Mouse (Mus musculus): ENCODE data around the gene Cd244a. TPM values are rescaled to one million over a fixed set of nuclear protein-coding genes. Genes with fewer than 3 reads are reported as not detected.

Cd244a gene
- 0.09 TPM in 1 of 2 replicates, not detected in the other for polyA plus RNA-seq (2015; fragmentation: Nextera tagmentation; extraction: Ambion mirVana)

GRCm38 (mm10) chr1:171558898-171559297, at the start of gene Cd244a:
TSS of gene Cd244a (plus strand) at chr1:171559193.
- ATAC-seq (ENCODE audit: low FRiP score, low read depth) = no peak
- H3K4me1 ChIP-seq (replicated peaks) = no peaks in the 10 kb centered on the region
- no peak within 1 kb of the TSS for H3K4me3 ChIP-seq
- H3K4me2 ChIP-seq = no peak within 1 kb of the TSS
- H3K9me3 ChIP-seq = no peaks in the 10 kb centered on the region
- WGBS = 85% methylated on average over 4 of the region's 4 CpGs
- no peak within 1 kb of the TSS for H3K9ac ChIP-seq
- H3K27me3 ChIP-seq = no peaks in the 10 kb centered on the region
- no peak within 1 kb of the TSS for H3K27ac ChIP-seq (replicated peaks)
- H3K36me3 ChIP-seq = no peaks in the 10 kb centered on the region

DNA sequence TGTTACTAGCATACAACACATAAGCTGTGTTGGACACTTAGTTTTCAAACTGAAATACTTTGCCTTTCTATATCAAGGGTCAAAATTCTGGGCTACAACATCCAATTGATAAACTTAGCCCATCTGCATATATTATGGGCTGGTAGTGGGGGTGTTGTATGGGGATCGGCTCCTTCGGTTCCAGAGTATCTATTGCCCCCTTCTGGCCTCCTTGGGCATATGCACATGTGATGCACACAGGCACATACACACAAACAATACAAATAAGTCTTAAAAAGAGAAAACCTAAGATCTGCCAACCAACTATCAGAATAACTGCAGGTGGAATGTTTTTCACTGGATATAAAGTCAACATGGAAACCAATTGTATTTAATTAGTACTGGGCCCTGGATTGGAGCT, 45.8 kb upstream of the Cd244a start:
- 93% methylated on average over 2 of the region's 2 CpGs for WGBS
- Histone ChIP-seq H3K36me3 (no peaks in the 10 kb centered on the region), H3K4me3 (no peak overlapping the region), H3K4me1 (replicated peaks) (no peaks in the 10 kb centered on the region), H3K27me3 (no peaks in the 10 kb centered on the region), H3K9ac (no peak overlapping the region), H3K9me3 (no peaks in the 10 kb centered on the region), H3K4me2 (no peak overlapping the region), H3K27ac (replicated peaks) (no peak overlapping the region)
- ATAC-seq (ENCODE audit: low FRiP score, low read depth) = no peak

GRCm38 (mm10) chr1:171513760-171514159, 45.2 kb upstream of the Cd244a start:
- 95% methylated on average over 1 of the region's 1 CpGs for WGBS
- no peak overlapping the region for H3K4me3 ChIP-seq
- H3K9me3 ChIP-seq = no peaks in the 10 kb centered on the region
- H3K9ac ChIP-seq = no peak overlapping the region
- no peaks in the 10 kb centered on the region for H3K4me1 ChIP-seq (replicated peaks)
- H3K27ac ChIP-seq (replicated peaks) = no peak overlapping the region
- no peaks in the 10 kb centered on the region for H3K36me3 ChIP-seq
- no peak for ATAC-seq (ENCODE audit: low FRiP score, low read depth)
- H3K27me3 ChIP-seq = no peaks in the 10 kb centered on the region
- H3K4me2 ChIP-seq = no peak overlapping the region

GRCm38 (mm10) chr1:171515039-171515438, 44.0 kb upstream of the Cd244a start:
- no peak for ATAC-seq (ENCODE audit: low FRiP score, low read depth)
- Histone ChIP-seq H3K9me3 (no peaks in the 10 kb centered on the region), H3K4me1 (replicated peaks) (no peaks in the 10 kb centered on the region), H3K4me2 (no peak overlapping the region), H3K27me3 (no peaks in the 10 kb centered on the region), H3K4me3 (no peak overlapping the region), H3K9ac (no peak overlapping the region), H3K27ac (replicated peaks) (no peak overlapping the region), H3K36me3 (no peaks in the 10 kb centered on the region)
- WGBS = 14% methylated on average over 1 of the region's 1 CpGs

DNA sequence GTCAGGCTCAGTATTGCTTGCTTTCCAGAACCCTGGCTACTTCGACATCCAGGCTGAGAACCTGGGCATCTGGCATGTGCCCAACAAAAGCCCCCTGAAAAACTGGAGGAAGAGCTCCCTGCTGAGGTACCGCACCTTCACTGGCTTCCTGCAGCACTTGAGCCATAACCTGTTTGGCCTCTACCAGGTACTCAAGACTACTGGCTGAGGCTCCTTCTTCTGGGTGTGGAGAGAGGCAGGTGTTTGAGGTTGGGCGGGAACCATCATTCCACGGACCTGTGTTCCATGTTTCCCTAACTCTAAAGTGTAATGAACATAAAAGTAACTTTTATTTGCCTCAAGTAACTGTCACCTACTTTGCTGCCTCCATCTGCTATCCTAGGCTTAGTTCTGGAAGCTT, 43.4 kb upstream of the Cd244a start:
- H3K4me3 ChIP-seq = no peak overlapping the region
- WGBS = 94% methylated on average over 4 of the region's 4 CpGs
- no peaks in the 10 kb centered on the region for H3K27me3 ChIP-seq
- H3K9ac ChIP-seq = no peak overlapping the region
- no peak overlapping the region for H3K27ac ChIP-seq (replicated peaks)
- H3K36me3 ChIP-seq = no peaks in the 10 kb centered on the region
- no peaks in the 10 kb centered on the region for H3K4me1 ChIP-seq (replicated peaks)
- H3K9me3 ChIP-seq = no peaks in the 10 kb centered on the region
- H3K4me2 ChIP-seq = no peak overlapping the region
- no peak for ATAC-seq (ENCODE audit: low FRiP score, low read depth)

- H3K4me3 ChIP-seq = no peak overlapping the region
- H3K4me1 ChIP-seq (replicated peaks) = no peaks in the 10 kb centered on the region
- H3K36me3 ChIP-seq = no peaks in the 10 kb centered on the region
- no peaks in the 10 kb centered on the region for H3K27me3 ChIP-seq
- ATAC-seq (ENCODE audit: low FRiP score, low read depth) = no peak
- 95% methylated on average over 4 of the region's 4 CpGs for WGBS
- H3K9ac ChIP-seq = no peak overlapping the region
- no peak overlapping the region for H3K27ac ChIP-seq (replicated peaks)
- H3K9me3 ChIP-seq = no peaks in the 10 kb centered on the region
- H3K4me2 ChIP-seq = no peak overlapping the region
Measured at GRCm38 (mm10) chr1:171531367-171531766, 27.6 kb upstream of the Cd244a start.

GRCm38 (mm10) chr1:171532830-171533229, 26.2 kb upstream of the Cd244a start:
- ATAC-seq (ENCODE audit: low FRiP score, low read depth) = no peak
- WGBS = 74% methylated on average over 2 of the region's 2 CpGs

DNA sequence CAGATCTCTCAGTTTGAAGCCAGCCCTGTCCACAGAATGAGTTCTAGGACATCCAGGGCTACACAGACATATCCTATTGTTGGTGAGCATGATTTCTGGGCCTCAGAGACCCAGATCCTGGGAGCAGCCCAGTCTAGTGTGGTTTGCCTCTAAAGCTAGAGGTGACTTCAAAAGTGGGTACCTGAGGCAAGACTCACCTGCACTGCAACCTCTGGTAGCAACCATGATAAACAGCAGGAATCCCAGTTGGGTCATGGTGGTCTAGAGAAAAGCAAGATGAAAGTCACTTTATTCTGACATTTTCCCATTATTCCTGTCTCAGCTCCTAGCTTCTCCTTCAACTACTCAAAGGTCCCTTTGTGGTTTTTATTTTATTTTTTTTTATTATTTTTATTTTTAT, 24.4 kb upstream of the Cd244a start:
- H3K4me3 ChIP-seq = no peak overlapping the region
- H3K27me3 ChIP-seq = no peaks in the 10 kb centered on the region
- H3K9me3 ChIP-seq = no peaks in the 10 kb centered on the region
- no peak overlapping the region for H3K27ac ChIP-seq (replicated peaks)
- no peaks in the 10 kb centered on the region for H3K4me1 ChIP-seq (replicated peaks)
- no peaks in the 10 kb centered on the region for H3K36me3 ChIP-seq
- no peak overlapping the region for H3K4me2 ChIP-seq
- no peak for ATAC-seq (ENCODE audit: low FRiP score, low read depth)
- H3K9ac ChIP-seq = no peak overlapping the region

More at GRCm38 (mm10) chr1:171532830-171533229, 26.2 kb upstream of the Cd244a start:
- H3K9me3 ChIP-seq = no peaks in the 10 kb centered on the region
- H3K4me2 ChIP-seq = no peak overlapping the region
- H3K4me3 ChIP-seq = no peak overlapping the region
- H3K9ac ChIP-seq = no peak overlapping the region
- H3K27me3 ChIP-seq = no peaks in the 10 kb centered on the region
- H3K27ac ChIP-seq (replicated peaks) = no peak overlapping the region
- H3K36me3 ChIP-seq = no peaks in the 10 kb centered on the region
- no peaks in the 10 kb centered on the region for H3K4me1 ChIP-seq (replicated peaks)

DNA sequence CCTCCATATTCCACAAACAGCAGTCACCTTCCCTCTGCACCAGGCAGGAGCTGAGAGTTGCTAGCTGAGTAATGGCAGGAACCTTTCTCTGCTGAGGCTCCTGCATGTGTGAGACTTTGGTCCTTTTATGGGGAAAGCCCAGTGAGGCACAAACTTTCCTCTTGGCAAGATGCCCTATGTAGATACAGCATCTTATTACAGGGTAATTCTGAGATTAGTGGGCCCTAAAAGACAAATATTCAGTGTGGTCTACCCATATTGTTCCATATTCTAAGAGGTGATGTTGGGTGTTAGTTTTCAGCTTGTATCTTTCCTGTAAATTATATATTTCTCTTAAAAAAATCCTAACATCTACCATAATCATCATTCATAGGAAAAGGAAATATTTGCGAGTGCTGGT, 23.8 kb upstream of the Cd244a start, which contains the start of gene Itln1:
Gene Itln1 (minus strand): TSS at position 101 of the 400 bp plus-strand sequence.
- 91% methylated on average over 1 of the region's 1 CpGs for WGBS
- no peak for ATAC-seq (ENCODE audit: low FRiP score, low read depth)

GRCm38 (mm10) chr1:171540694-171541093, 18.3 kb upstream of the Cd244a start:
- Histone ChIP-seq H3K9ac (no peak overlapping the region), H3K27me3 (no peaks in the 10 kb centered on the region), H3K36me3 (no peaks in the 10 kb centered on the region), H3K4me1 (replicated peaks) (no peaks in the 10 kb centered on the region), H3K27ac (replicated peaks) (no peak overlapping the region), H3K4me2 (no peak overlapping the region), H3K4me3 (no peak overlapping the region), H3K9me3 (no peaks in the 10 kb centered on the region)
- ATAC-seq (ENCODE audit: low FRiP score, low read depth) = no peak
- WGBS = 87% methylated on average over 1 of the region's 1 CpGs

More for the DNA sequence above, 23.8 kb upstream of the Cd244a start, which contains the start of gene Itln1:
- no peak within 1 kb of the TSS for H3K4me2 ChIP-seq
- no peak within 1 kb of the TSS for H3K9ac ChIP-seq
- H3K36me3 ChIP-seq = no peaks in the 10 kb centered on the region
- H3K9me3 ChIP-seq = no peaks in the 10 kb centered on the region
- H3K4me1 ChIP-seq (replicated peaks) = no peaks in the 10 kb centered on the region
- H3K4me3 ChIP-seq = no peak within 1 kb of the TSS
- no peaks in the 10 kb centered on the region for H3K27me3 ChIP-seq
- no peak within 1 kb of the TSS for H3K27ac ChIP-seq (replicated peaks)

- ATAC-seq (ENCODE audit: low FRiP score, low read depth) = no peak
- no peaks in the 10 kb centered on the region for H3K36me3 ChIP-seq
- H3K4me2 ChIP-seq = no peak overlapping the region
- no peak overlapping the region for H3K27ac ChIP-seq (replicated peaks)
- H3K9me3 ChIP-seq = no peaks in the 10 kb centered on the region
- H3K27me3 ChIP-seq = no peaks in the 10 kb centered on the region
- no peak overlapping the region for H3K9ac ChIP-seq
- H3K4me1 ChIP-seq (replicated peaks) = no peaks in the 10 kb centered on the region; the same call in 1 of the 2 replicates
- H3K4me3 ChIP-seq = no peak overlapping the region
- WGBS = 88% methylated on average over 7 of the region's 7 CpGs
Measured at GRCm38 (mm10) chr1:171551326-171551725, 7.7 kb upstream of the Cd244a start.

DNA sequence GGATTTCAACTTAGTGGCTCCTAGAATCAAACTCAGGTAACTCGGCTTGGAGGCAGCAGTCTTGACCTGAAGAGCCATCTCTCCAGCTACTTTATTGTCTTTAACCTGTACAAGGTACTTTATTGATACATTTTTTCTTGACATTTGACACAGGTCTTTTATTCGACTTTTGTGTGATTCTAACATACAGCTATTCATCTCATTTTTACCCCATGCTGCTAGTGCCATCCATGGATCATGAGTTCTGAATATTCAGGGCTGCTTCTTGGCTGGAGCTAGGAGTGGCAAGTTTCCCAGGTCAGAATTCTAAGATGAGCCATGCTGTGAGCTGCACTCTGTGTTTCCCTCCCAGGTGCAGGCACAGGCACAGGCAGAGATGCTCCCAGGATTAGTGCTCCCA, 6.8 kb upstream of the Cd244a start:
- no peak overlapping the region for H3K4me2 ChIP-seq
- H3K36me3 ChIP-seq = no peaks in the 10 kb centered on the region
- H3K4me3 ChIP-seq = no peak overlapping the region
- ATAC-seq (ENCODE audit: low FRiP score, low read depth) = no peak
- H3K27ac ChIP-seq (replicated peaks) = no peak overlapping the region
- H3K27me3 ChIP-seq = no peaks in the 10 kb centered on the region
- H3K9ac ChIP-seq = no peak overlapping the region
- no peaks in the 10 kb centered on the region for H3K9me3 ChIP-seq
- 73% methylated on average over 2 of the region's 2 CpGs for WGBS
- H3K4me1 ChIP-seq (replicated peaks) = no peaks in the 10 kb centered on the region; the same call in 1 of the 2 replicates
